In genomic region chr8:45885202-45885685, GRCm38 (mm10) we compare ENCODE assay signal across 8 mouse cellular contexts. TPM values are rescaled to one million over a fixed set of nuclear protein-coding genes. Genes with fewer than 3 reads are reported as not detected.
A peak's percentile ranks its signal among the peaks of the same experiment; 100 is the strongest.
DNase-seq lines count a peak whose midpoint lies in the region; ATAC-seq lines count a peak whose summit lies in the region.

Gene Pdlim3 (plus strand): TSS chr8:45885461.

- H3K27ac ChIP-seq in forebrain, embryonic 11.5 days (ENCODE audit: low read depth, low read length): no peak within 1 kb of the TSS
- H3K27ac ChIP-seq in limb, embryonic 12.5 days: 0 out of 2 replicates have a peak within 1 kb of the TSS, but pooled peaks have one; percentile 41
- no peak within 1 kb of the TSS for H3K27ac ChIP-seq in midbrain, embryonic 15.5 days

- peaks cover under 1% of the 10 kb centered on the region; the same call in 1 of the 2 replicates for H3K9me3 ChIP-seq in forebrain, embryonic 11.5 days (ENCODE audit: control insufficient read depth, low read length)
- H3K9me3 ChIP-seq in limb, embryonic 12.5 days: 0 out of 2 replicates have a peak, but pooled peaks cover under 1% of the 10 kb centered on the region
- no peaks in the 10 kb centered on the region for H3K9me3 ChIP-seq in midbrain, embryonic 15.5 days

- intact Hi-C loops in heart, postnatal 10 days (cut with DNase I): loop anchor here (5.0 kb wide), 1 partner anchor 47 kb away; the partner anchor contains the start of gene Ccdc110

- peak within 1 kb of the TSS; percentile 31 for H3K4me3 ChIP-seq in forebrain, embryonic 11.5 days (ENCODE audit: low read depth, low read length)
- peak within 1 kb of the TSS; percentile 42 for H3K4me3 ChIP-seq in limb, embryonic 12.5 days (replicated peaks)
- H3K4me3 ChIP-seq in midbrain, embryonic 15.5 days: peak within 1 kb of the TSS; percentile 38

- H3K4me1 ChIP-seq in forebrain, embryonic 11.5 days (replicated peaks; ENCODE audit: control insufficient read depth, insufficient read depth, low read length): no peaks in the 10 kb centered on the region; the same call in 1 of the 2 replicates
- H3K4me1 ChIP-seq in limb, embryonic 12.5 days (replicated peaks): peaks cover 19% of the 10 kb centered on the region
- H3K4me1 ChIP-seq in midbrain, embryonic 15.5 days: peaks cover 15% of the 10 kb centered on the region

- DNase-seq in kidney, adult 18-20 months: peak; percentile 22
- no peak for DNase-seq in kidney, adult 9 months
- DNase-seq in forebrain, embryonic 11.5 days (ENCODE audit: low spot score): peak; percentile 70
- DNase-seq in heart, postnatal 10 days: peak; percentile 77 to 78
- DNase-seq in yolk sac, embryonic 10.5 days (ENCODE audit: low spot score): peak; percentile 38
- DNase-seq in left cerebral cortex, adult 11 months (ENCODE audit: low spot score): no peak

- ATAC-seq in forebrain, embryonic 11.5 days (replicated peaks; ENCODE audit: low FRiP score): peak; percentile 63; the same call in 1 of the 2 replicates
- peak; percentile 79; the same call in 1 of the 2 replicates for ATAC-seq in limb, embryonic 12.5 days (ENCODE audit: insufficient number of reproducible peaks, insufficient read depth, low FRiP score, low TSS enrichment, low read depth)
- peak; percentile 75 for ATAC-seq in midbrain, embryonic 15.5 days (replicated peaks)

- H3K9ac ChIP-seq in forebrain, embryonic 11.5 days (ENCODE audit: low read length): no peak within 1 kb of the TSS; the same call in 1 of the 2 replicates
- H3K9ac ChIP-seq in limb, embryonic 12.5 days (replicated peaks): peak within 1 kb of the TSS; percentile 50
- peak within 1 kb of the TSS; percentile 21; the same call in 1 of the 2 replicates for H3K9ac ChIP-seq in midbrain, embryonic 15.5 days

- 0% methylated on average over 22 of the region's 22 CpGs for WGBS in forebrain, embryonic 11.5 days
- WGBS in limb, embryonic 12.5 days: under 1% methylated on average over 22 of the region's 22 CpGs
- WGBS in midbrain, embryonic 15.5 days: 2% methylated on average over 22 of the region's 22 CpGs

- H3K27me3 ChIP-seq in forebrain, embryonic 11.5 days (ENCODE audit: control insufficient read depth, insufficient read depth, low read length): peaks cover 3% of the 10 kb centered on the region; the same call in 1 of the 2 replicates
- 0 out of 2 replicates have a peak, but pooled peaks cover 11% of the 10 kb centered on the region for H3K27me3 ChIP-seq in limb, embryonic 12.5 days
- H3K27me3 ChIP-seq in midbrain, embryonic 15.5 days (replicated peaks): peaks cover 5% of the 10 kb centered on the region; the same call in 1 of the 2 replicates

- no peaks in the 10 kb centered on the region for H3K36me3 ChIP-seq in forebrain, embryonic 11.5 days (ENCODE audit: control insufficient read depth, insufficient read depth, low read length)
- no peaks in the 10 kb centered on the region for H3K36me3 ChIP-seq in limb, embryonic 12.5 days
- H3K36me3 ChIP-seq in midbrain, embryonic 15.5 days (replicated peaks): no peaks in the 10 kb centered on the region

- peak within 1 kb of the TSS; percentile 59 for H3K4me2 ChIP-seq in forebrain, embryonic 11.5 days (ENCODE audit: low read depth, low read length, severe bottlenecking)
- peak within 1 kb of the TSS; percentile 88 for H3K4me2 ChIP-seq in limb, embryonic 12.5 days
- peak within 1 kb of the TSS; percentile 90 for H3K4me2 ChIP-seq in midbrain, embryonic 15.5 days

RNA-seq across cellular contexts. Expression of gene Pdlim3, which starts in this region (rescaled TPM):
- polyA plus RNA-seq in forebrain, embryonic 11.5 days (2014; fragmentation: Nextera tagmentation; extraction: Ambion mirVana): 10.0 and 10.3 TPM in 2 replicates
- 10 to 100 TPM; 48.2 to 70.9 TPM for total RNA-seq in heart, postnatal 10 days (2021)
- polyA plus RNA-seq in limb, embryonic 12.5 days (2016; fragmentation: Nextera tagmentation; extraction: Ambion mirVana): 17.9 and 22.7 TPM in 2 replicates
- polyA plus RNA-seq in midbrain, embryonic 15.5 days (2015; fragmentation: Nextera tagmentation; extraction: Ambion mirVana): 21.2 and 25.9 TPM in 2 replicates

Comparison
In these comparisons a context has a peak if more than half of its experiments do, and no peak if none do; other contexts are left out.
1. DNase-seq: peak in kidney, adult 18-20 months (single experiment), forebrain, embryonic 11.5 days (single experiment), heart, postnatal 10 days (2 of 2) and yolk sac, embryonic 10.5 days (single experiment); none in kidney, adult 9 months (single experiment) and left cerebral cortex, adult 11 months (single experiment).
2. Peak in every context shown above with its lines, with median percentiles within 50 percentile points of each other: ATAC-seq, H3K4me2 ChIP-seq and H3K4me3 ChIP-seq.